Mouse (Mus musculus) erythroblast, embryonic 14.5 days (primary cell): ENCODE results near the gene Slc41a2.

Source experiments
- GATA1 ChIP-seq: IDR thresholded peaks from 2 replicates; pipeline ENCODE4 v1.6.1; 2012; ENCODE audit warnings: low read length, inconsistent platforms, mixed read lengths
- TAL1 ChIP-seq: IDR thresholded peaks from 3 replicates; pipeline ENCODE4 v1.6.1; 2012; ENCODE audit warnings: low read length, inconsistent platforms, mixed read lengths

DNA sequence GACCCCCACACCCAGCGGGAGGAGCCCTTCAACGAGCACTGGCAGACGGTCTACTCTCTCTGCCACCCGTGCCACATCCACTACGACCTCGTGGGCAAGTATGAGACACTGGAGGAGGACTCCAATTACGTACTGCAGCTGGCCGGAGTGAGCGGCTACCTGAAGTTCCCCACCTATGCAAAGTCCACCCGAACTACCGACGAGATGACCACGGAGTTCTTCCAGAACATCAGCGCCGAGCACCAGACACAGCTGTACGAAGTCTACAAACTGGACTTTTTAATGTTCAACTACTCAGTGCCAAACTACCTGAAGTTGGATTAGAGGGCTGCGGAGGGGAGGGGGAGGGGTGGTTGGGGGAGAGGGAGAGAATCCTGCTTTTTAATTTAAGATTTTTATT, 146.2 kb downstream of the Slc41a2 start:
- no peak for TF ChIP-seq TAL1
- no peak for TF ChIP-seq GATA1
